Mouse (Mus musculus) MEL (cell line): ENCODE data around the gene Ccdc183.

Source experiments
- HCFC1 ChIP-seq: IDR thresholded peaks from 2 replicates; pipeline ENCODE4 v1.6.1; 2012; ENCODE audit warnings: low read depth, mild to moderate bottlenecking, inconsistent platforms, low read length, improper control_type of control experiment, moderate library complexity
- TCF12 ChIP-seq: IDR thresholded peaks from 2 replicates; pipeline ENCODE4 v1.6.1; 2014; ENCODE audit warnings: low read depth, mild to moderate bottlenecking, inconsistent platforms, low read length, improper control_type of control experiment, moderate library complexity

GRCm38 (mm10) chr2:25591863-25592262 is 25.6 kb downstream of the Ccdc183 start:
- TF ChIP-seq TCF12 (no peak), HCFC1 (no peak)
